Mouse (Mus musculus) forebrain, embryonic 14.5 days (tissue): ENCODE results near the gene Trpm5. TPM values are rescaled to one million over a fixed set of nuclear protein-coding genes. Genes with fewer than 3 reads are reported as not detected.
A peak's percentile ranks its signal among the peaks of the same experiment; 100 is the strongest.

Source experiments
- ATAC-seq: fragments of 200-750 bp; cut with Nextera tagmentation; 2 replicates; pipeline ENCODE4 v1.8.0; 2017; ENCODE audit warnings: mild to moderate bottlenecking, moderate library complexity
- DNase-seq: peaks from one replicate; pipeline ENCODE4 v3.0.0-alpha.2; 2015; ENCODE audit warnings: low spot score
- H3K27ac ChIP-seq: fragments of 300-500 bp; sonication (generic); 2 replicates; pipeline ENCODE4 v1.5.1; 2014; ENCODE audit warnings: low read depth, mild to moderate bottlenecking, control low read depth, low read length, moderate library complexity
- H3K27me3 ChIP-seq: fragments of 300-500 bp; sonication (generic); replicated peaks from 2 replicates; pipeline ENCODE4 v1.6.1; 2014; ENCODE audit warnings: low read length, control low read depth, mixed read lengths; ENCODE audit not compliant: control insufficient read depth, insufficient read depth
- H3K36me3 ChIP-seq: fragments of 300-500 bp; sonication (generic); 2 replicates; pipeline ENCODE4 v1.6.1; 2014; ENCODE audit warnings: low read length, control low read depth; ENCODE audit not compliant: control insufficient read depth, insufficient read depth
- H3K4me1 ChIP-seq: fragments of 300-500 bp; sonication (generic); 2 replicates; pipeline ENCODE4 v1.6.1; 2014; ENCODE audit warnings: antibody characterized with exemption, low read length, control low read depth; ENCODE audit not compliant: control insufficient read depth, insufficient read depth
- H3K4me2 ChIP-seq: fragments of 300-500 bp; sonication (generic); 2 replicates; pipeline ENCODE4 v1.6.1; 2014; ENCODE audit warnings: mild to moderate bottlenecking, control low read depth, low read length
- H3K4me3 ChIP-seq: fragments of 300-500 bp; sonication (generic); 2 replicates; pipeline ENCODE4 v1.5.1; 2014; ENCODE audit warnings: low read depth, low read length, control low read depth
- H3K9ac ChIP-seq: fragments of 300-500 bp; sonication (generic); 2 replicates; pipeline ENCODE4 v1.6.1; 2014; ENCODE audit warnings: mild to moderate bottlenecking, low read length, control low read depth, moderate library complexity
- H3K9me3 ChIP-seq: fragments of 300-500 bp; sonication (generic); replicated peaks from 2 replicates; pipeline ENCODE4 v1.6.1; 2016; ENCODE audit warnings: low read length, control low read depth, mixed read lengths; ENCODE audit not compliant: control insufficient read depth
- WGBS: fragments of 180-500 bp; shearing (Covaris S2); extraction: QIAGEN DNeasy Blood & Tissue Kit; methylation state at CpG from one replicate; pipeline ENCODE4 v1.1.7; 2014; 5-methylcytosine and 5-hydroxymethylcytosine counted together
- polyA plus RNA-seq: library from polyadenylated mRNA; unstranded; fragments of >200 nt; fragmentation: Nextera tagmentation; extraction: Ambion mirVana; gene quantifications from 2 replicates; pipeline ENCODE4 v1.2.1, GENCODE M21; 2014

The Trpm5 gene
- polyA plus RNA-seq, 1 experiment from 2014 or later = 1.4 TPM

- H3K4me3 ChIP-seq = no peak overlapping the region
- DNase-seq = no peak
- no peaks in the 10 kb centered on the region for H3K36me3 ChIP-seq
- no peak for ATAC-seq
- H3K4me1 ChIP-seq = no peaks in the 10 kb centered on the region
- no peak overlapping the region for H3K27ac ChIP-seq
- 24% methylated on average over 3 of the region's 3 CpGs for WGBS
- no peak overlapping the region for H3K9ac ChIP-seq
- no peak overlapping the region for H3K4me2 ChIP-seq
- H3K27me3 ChIP-seq = peaks cover 38% of the 10 kb centered on the region
- H3K9me3 ChIP-seq = no peaks in the 10 kb centered on the region; the same call in 1 of the 2 replicates
Observed at GRCm38 (mm10) chr7:143108996-143109660, 14.7 kb upstream of the Trpm5 start.

GRCm38 (mm10) chr7:143108200-143108599 is 13.8 kb upstream of the Trpm5 start:
- H3K4me2 ChIP-seq = no peak overlapping the region
- peaks cover 38% of the 10 kb centered on the region for H3K27me3 ChIP-seq
- ATAC-seq (no peak), DNase-seq (no peak)
- no peaks in the 10 kb centered on the region for H3K4me1 ChIP-seq
- no peaks in the 10 kb centered on the region for H3K9me3 ChIP-seq
- H3K9ac ChIP-seq = no peak overlapping the region
- 48% methylated on average over 5 of the region's 5 CpGs for WGBS
- no peaks in the 10 kb centered on the region for H3K36me3 ChIP-seq
- H3K4me3 ChIP-seq = no peak overlapping the region
- H3K27ac ChIP-seq = no peak overlapping the region

- H3K36me3 ChIP-seq = no peaks in the 10 kb centered on the region
- H3K9ac ChIP-seq = no peak overlapping the region
- no peak for DNase-seq
- H3K27me3 ChIP-seq = peaks cover 38% of the 10 kb centered on the region
- no peaks in the 10 kb centered on the region for H3K9me3 ChIP-seq
- ATAC-seq = no peak
- H3K4me1 ChIP-seq = no peaks in the 10 kb centered on the region
- no peak overlapping the region for H3K27ac ChIP-seq
- peak overlapping the region; percentile 11; the same call in 1 of the 2 replicates for H3K4me3 ChIP-seq
- H3K4me2 ChIP-seq = peak overlapping the region; percentile 44
- 6% methylated on average over 51 of the region's 57 CpGs for WGBS
Observed at GRCm38 (mm10) chr7:143106672-143107465, 12.4 kb upstream of the Trpm5 start.

- WGBS = 64% methylated on average over 4 of the region's 4 CpGs
- Histone ChIP-seq H3K27ac (no peak within 1 kb of the TSS), H3K4me3 (peak within 1 kb of the TSS; percentile 11; the same call in 1 of the 2 replicates), H3K4me1 (no peaks in the 10 kb centered on the region), H3K27me3 (peaks cover 38% of the 10 kb centered on the region), H3K9ac (no peak within 1 kb of the TSS), H3K36me3 (no peaks in the 10 kb centered on the region), H3K4me2 (peak within 1 kb of the TSS; percentile 44), H3K9me3 (no peaks in the 10 kb centered on the region)
- DNase-seq (no peak), ATAC-seq (no peak)
Observed at GRCm38 (mm10) chr7:143106062-143106461, 11.6 kb upstream of the Trpm5 start, which contains the start of gene Kcnq1. Gene Kcnq1, plus strand, starts transcription at chr7:143106362.

- no peak overlapping the region for H3K27ac ChIP-seq
- no peaks in the 10 kb centered on the region for H3K4me1 ChIP-seq
- ATAC-seq = no peak
- 69% methylated on average over 11 of the region's 11 CpGs for WGBS
- no peak for DNase-seq
- no peak overlapping the region for H3K4me3 ChIP-seq
- no peak overlapping the region for H3K4me2 ChIP-seq
- H3K27me3 ChIP-seq = peaks cover 38% of the 10 kb centered on the region
- H3K36me3 ChIP-seq = no peaks in the 10 kb centered on the region
- H3K9me3 ChIP-seq = no peaks in the 10 kb centered on the region
- no peak overlapping the region for H3K9ac ChIP-seq
Observed at GRCm38 (mm10) chr7:143105258-143105897, 10.9 kb upstream of the Trpm5 start.

GRCm38 (mm10) chr7:143100759-143101158 is 6.3 kb upstream of the Trpm5 start:
- H3K9ac ChIP-seq = no peak overlapping the region
- DNase-seq = no peak
- peaks cover 6% of the 10 kb centered on the region for H3K27me3 ChIP-seq
- H3K4me3 ChIP-seq = no peak overlapping the region
- no peaks in the 10 kb centered on the region for H3K9me3 ChIP-seq
- ATAC-seq = no peak
- H3K27ac ChIP-seq = no peak overlapping the region
- H3K4me2 ChIP-seq = no peak overlapping the region
- no peaks in the 10 kb centered on the region for H3K36me3 ChIP-seq
- H3K4me1 ChIP-seq = no peaks in the 10 kb centered on the region
- WGBS = 74% methylated on average over 4 of the region's 4 CpGs

- Histone ChIP-seq H3K4me2 (no peak overlapping the region), H3K4me1 (no peaks in the 10 kb centered on the region), H3K9ac (no peak overlapping the region), H3K9me3 (no peaks in the 10 kb centered on the region), H3K27ac (no peak overlapping the region), H3K27me3 (no peaks in the 10 kb centered on the region), H3K36me3 (no peaks in the 10 kb centered on the region), H3K4me3 (no peak overlapping the region)
- DNase-seq (no peak), ATAC-seq (no peak)
- 59% methylated on average over 1 of the region's 1 CpGs for WGBS
Observed at GRCm38 (mm10) chr7:143095554-143095907, 1.1 kb upstream of the Trpm5 start.

GRCm38 (mm10) chr7:143093847-143094246 is 595 bp downstream of the Trpm5 start:
- Histone ChIP-seq H3K27me3 (no peaks in the 10 kb centered on the region), H3K9ac (no peak overlapping the region), H3K9me3 (no peaks in the 10 kb centered on the region), H3K4me2 (no peak overlapping the region), H3K27ac (no peak overlapping the region), H3K4me1 (no peaks in the 10 kb centered on the region), H3K36me3 (no peaks in the 10 kb centered on the region), H3K4me3 (no peak overlapping the region)
- ATAC-seq (no peak), DNase-seq (no peak)
- WGBS = 76% methylated on average over 3 of the region's 3 CpGs
